Mouse (Mus musculus) stomach, embryonic 15.5 days (tissue): ENCODE results near the gene Stac3. TPM values are rescaled to one million over a fixed set of nuclear protein-coding genes. Genes with fewer than 3 reads are reported as not detected.
A peak's percentile ranks its signal among the peaks of the same experiment; 100 is the strongest.

Source experiments
- ATAC-seq: fragments of 200-750 bp; cut with Nextera tagmentation; 2 replicates; pipeline ENCODE4 v1.8.0; 2017; ENCODE audit warnings: low read depth, moderate number of reproducible peaks, moderate TSS enrichment; ENCODE audit not compliant: insufficient read depth, low FRiP score
- H3K27ac ChIP-seq: fragments of 300-500 bp; sonication (generic); 2 replicates; pipeline ENCODE4 v1.5.1; 2015; ENCODE audit warnings: mild to moderate bottlenecking, inconsistent platforms
- H3K27me3 ChIP-seq: fragments of 300-500 bp; sonication (generic); replicated peaks from 2 replicates; pipeline ENCODE4 v1.6.1; 2015; ENCODE audit warnings: inconsistent platforms
- H3K36me3 ChIP-seq: fragments of 300-500 bp; sonication (generic); 2 replicates; pipeline ENCODE4 v1.6.1; 2015; ENCODE audit warnings: inconsistent platforms
- H3K4me1 ChIP-seq: fragments of 300-500 bp; sonication (generic); 2 replicates; pipeline ENCODE4 v1.6.1; 2015; ENCODE audit warnings: inconsistent platforms
- H3K4me2 ChIP-seq: fragments of 300-500 bp; sonication (generic); 2 replicates; pipeline ENCODE4 v1.6.1; 2015; ENCODE audit warnings: mild to moderate bottlenecking, inconsistent platforms
- H3K4me3 ChIP-seq: fragments of 300-500 bp; sonication (generic); replicated peaks from 2 replicates; pipeline ENCODE4 v1.5.1; 2015; ENCODE audit warnings: inconsistent platforms
- H3K9ac ChIP-seq: fragments of 300-500 bp; sonication (generic); 2 replicates; pipeline ENCODE4 v1.6.1; 2015; ENCODE audit warnings: inconsistent platforms
- H3K9me3 ChIP-seq: fragments of 300-500 bp; sonication (generic); 2 replicates; pipeline ENCODE4 v1.6.1; 2016; ENCODE audit warnings: inconsistent platforms
- WGBS: fragments of 180-500 bp; shearing (Covaris S2); methylation state at CpG from one replicate; pipeline ENCODE4 v1.1.7; 2015; 5-methylcytosine and 5-hydroxymethylcytosine counted together
- polyA plus RNA-seq: library from polyadenylated mRNA; unstranded; fragments of >200 nt; fragmentation: Nextera tagmentation; extraction: Ambion mirVana; gene quantifications from 2 replicates; pipeline ENCODE4 v1.2.1, GENCODE M21; 2015

The Stac3 gene
- polyA plus RNA-seq, 1 experiment from 2014 or later = 0.92 TPM

- H3K4me1 ChIP-seq = peaks cover 54% of the 10 kb centered on the region
- no peak overlapping the region for H3K9ac ChIP-seq
- 91% methylated on average over 26 of the region's 26 CpGs for WGBS
These were observed 17.7 kb downstream of the Stac3 start for GRCm38 (mm10) chr10:127519041-127519701.

GRCm38 (mm10) chr10:127519903-127520713 is 18.6 kb downstream of the Stac3 start:
- Histone ChIP-seq H3K9ac (no peak overlapping the region), H3K4me1 (peaks cover 51% of the 10 kb centered on the region), H3K4me3 (peak overlapping the region; percentile 64; the same call in 1 of the 2 replicates), H3K4me2 (peak overlapping the region; percentile 88), H3K36me3 (peaks cover 26% of the 10 kb centered on the region), H3K27ac (no peak overlapping the region), H3K27me3 (peaks cover 12% of the 10 kb centered on the region), H3K9me3 (no peaks in the 10 kb centered on the region)
- ATAC-seq = no peak
- WGBS = 94% methylated on average over 37 of the region's 37 CpGs

More at GRCm38 (mm10) chr10:127519041-127519701, 17.7 kb downstream of the Stac3 start:
- no peak overlapping the region for H3K4me3 ChIP-seq
- H3K9me3 ChIP-seq = no peaks in the 10 kb centered on the region
- peaks cover 9% of the 10 kb centered on the region for H3K27me3 ChIP-seq
- H3K4me2 ChIP-seq = no peak overlapping the region
- no peak for ATAC-seq
- no peak overlapping the region for H3K27ac ChIP-seq
- peaks cover 26% of the 10 kb centered on the region for H3K36me3 ChIP-seq

- H3K27me3 ChIP-seq = peaks cover 20% of the 10 kb centered on the region
- peaks cover 26% of the 10 kb centered on the region for H3K36me3 ChIP-seq
- no peak for ATAC-seq
- H3K27ac ChIP-seq = no peak overlapping the region
- peak overlapping the region; percentile 88 for H3K4me2 ChIP-seq
- H3K4me1 ChIP-seq = peaks cover 51% of the 10 kb centered on the region
- peak overlapping the region; percentile 64 for H3K4me3 ChIP-seq
- 83% methylated on average over 20 of the region's 20 CpGs for WGBS
- 0 out of 2 replicates have a peak overlapping the region, but pooled peaks have one; percentile 49 for H3K9ac ChIP-seq
- no peaks in the 10 kb centered on the region for H3K9me3 ChIP-seq
These were observed 19.4 kb downstream of the Stac3 start for GRCm38 (mm10) chr10:127520714-127521357.

GRCm38 (mm10) chr10:127521611-127522080 is 20.2 kb downstream of the Stac3 start:
- ATAC-seq = 0 out of 2 replicates have a peak, but pooled peaks have one; percentile 1

GRCm38 (mm10) chr10:127522088-127522581 is 20.6 kb downstream of the Stac3 start, which contains the start of gene Shmt2:
Gene Shmt2, minus strand, starts transcription at chr10:127522444.
- peaks cover 33% of the 10 kb centered on the region for H3K27me3 ChIP-seq
- H3K4me2 ChIP-seq = peak within 1 kb of the TSS; percentile 88
- under 1% methylated on average over 21 of the region's 21 CpGs for WGBS
- peaks cover 51% of the 10 kb centered on the region for H3K4me1 ChIP-seq
- no peaks in the 10 kb centered on the region for H3K9me3 ChIP-seq
- peak within 1 kb of the TSS; percentile 64 for H3K4me3 ChIP-seq
- H3K36me3 ChIP-seq = peaks cover 26% of the 10 kb centered on the region
- H3K9ac ChIP-seq = peak within 1 kb of the TSS; percentile 49; the same call in 1 of the 2 replicates
- H3K27ac ChIP-seq = 0 out of 2 replicates have a peak within 1 kb of the TSS, but pooled peaks have one; percentile 9
- ATAC-seq = peak; percentile 54; the same call in 1 of the 2 replicates

More at GRCm38 (mm10) chr10:127521611-127522080, 20.2 kb downstream of the Stac3 start:
- Histone ChIP-seq H3K36me3 (peaks cover 26% of the 10 kb centered on the region), H3K27me3 (peaks cover 28% of the 10 kb centered on the region), H3K9ac (peak overlapping the region; percentile 49; the same call in 1 of the 2 replicates), H3K27ac (0 out of 2 replicates have a peak overlapping the region, but pooled peaks have one; percentile 9), H3K4me3 (peak overlapping the region; percentile 64), H3K9me3 (no peaks in the 10 kb centered on the region), H3K4me1 (peaks cover 51% of the 10 kb centered on the region), H3K4me2 (peak overlapping the region; percentile 88)
- 4% methylated on average over 12 of the region's 12 CpGs for WGBS

GRCm38 (mm10) chr10:127524646-127525255 is 23.3 kb downstream of the Stac3 start:
- no peaks in the 10 kb centered on the region for H3K9me3 ChIP-seq
- WGBS = 3% methylated on average over 23 of the region's 23 CpGs
- no peak for ATAC-seq
- H3K9ac ChIP-seq = no peak overlapping the region
- no peak overlapping the region for H3K4me2 ChIP-seq
- no peak overlapping the region for H3K4me3 ChIP-seq
- peaks cover 58% of the 10 kb centered on the region for H3K27me3 ChIP-seq
- H3K27ac ChIP-seq = no peak overlapping the region
- H3K36me3 ChIP-seq = peaks cover 8% of the 10 kb centered on the region
- peaks cover 43% of the 10 kb centered on the region for H3K4me1 ChIP-seq

- H3K27ac ChIP-seq = no peak overlapping the region
- peak overlapping the region; percentile 62 for H3K4me2 ChIP-seq
- WGBS = 2% methylated on average over 26 of the region's 26 CpGs
- no peaks in the 10 kb centered on the region for H3K36me3 ChIP-seq
- H3K9ac ChIP-seq = no peak overlapping the region
- peak overlapping the region; percentile 34 for H3K4me3 ChIP-seq
- H3K4me1 ChIP-seq = peaks cover 39% of the 10 kb centered on the region
- no peaks in the 10 kb centered on the region for H3K9me3 ChIP-seq
- H3K27me3 ChIP-seq = peaks cover 71% of the 10 kb centered on the region
- no peak for ATAC-seq
These were observed 24.6 kb downstream of the Stac3 start for GRCm38 (mm10) chr10:127526048-127526447.

GRCm38 (mm10) chr10:127526681-127527080 is 25.2 kb downstream of the Stac3 start:
- Histone ChIP-seq H3K4me3 (peak overlapping the region; percentile 34), H3K27me3 (peaks cover 78% of the 10 kb centered on the region), H3K27ac (no peak overlapping the region), H3K4me2 (peak overlapping the region; percentile 62), H3K9ac (0 out of 2 replicates have a peak overlapping the region, but pooled peaks have one; percentile 19), H3K9me3 (no peaks in the 10 kb centered on the region), H3K36me3 (no peaks in the 10 kb centered on the region), H3K4me1 (peaks cover 33% of the 10 kb centered on the region)
- ATAC-seq = no peak
- WGBS = under 1% methylated on average over 26 of the region's 26 CpGs

GRCm38 (mm10) chr10:127527481-127527880 is 26.0 kb downstream of the Stac3 start:
- H3K27ac ChIP-seq = no peak overlapping the region
- 7% methylated on average over 17 of the region's 17 CpGs for WGBS
- peaks cover 30% of the 10 kb centered on the region for H3K4me1 ChIP-seq

GRCm38 (mm10) chr10:127530945-127531344 is 29.5 kb downstream of the Stac3 start:
- Histone ChIP-seq H3K9ac (no peak overlapping the region), H3K27me3 (peaks cover 99% of the 10 kb centered on the region), H3K36me3 (no peaks in the 10 kb centered on the region), H3K4me1 (peaks cover 37% of the 10 kb centered on the region), H3K9me3 (no peaks in the 10 kb centered on the region), H3K27ac (no peak overlapping the region), H3K4me2 (no peak overlapping the region), H3K4me3 (no peak overlapping the region)
- WGBS = 2% methylated on average over 22 of the region's 25 CpGs
- no peak for ATAC-seq

More at GRCm38 (mm10) chr10:127527481-127527880, 26.0 kb downstream of the Stac3 start:
- Histone ChIP-seq H3K27me3 (peaks cover 86% of the 10 kb centered on the region), H3K4me3 (no peak overlapping the region), H3K36me3 (no peaks in the 10 kb centered on the region), H3K9me3 (no peaks in the 10 kb centered on the region), H3K9ac (no peak overlapping the region), H3K4me2 (no peak overlapping the region)
- no peak for ATAC-seq

GRCm38 (mm10) chr10:127531548-127531947 is 30.1 kb downstream of the Stac3 start:
- peaks cover 99% of the 10 kb centered on the region for H3K27me3 ChIP-seq
- no peak overlapping the region for H3K9ac ChIP-seq
- no peak for ATAC-seq
- no peak overlapping the region for H3K4me2 ChIP-seq
- no peak overlapping the region for H3K27ac ChIP-seq
- H3K9me3 ChIP-seq = no peaks in the 10 kb centered on the region
- no peak overlapping the region for H3K4me3 ChIP-seq
- peaks cover 31% of the 10 kb centered on the region for H3K4me1 ChIP-seq
- no peaks in the 10 kb centered on the region for H3K36me3 ChIP-seq
- WGBS = 2% methylated on average over 4 of the region's 4 CpGs
